Mouse (Mus musculus) inflammation-experienced regulatory T-cells (primary cell): ENCODE measurements around the gene Flvcr1. TPM values are rescaled to one million over a fixed set of nuclear protein-coding genes. Genes with fewer than 3 reads are reported as not detected.

Experiments used
- polyA plus RNA-seq, 2 experiments: library from polyadenylated mRNA; unstranded; fragments of 100-300 nt; shearing (Covaris generic); gene quantifications; one replicate each; pipeline ENCODE4 v1.2.1; 2017

Gene Flvcr1
- 10 to 100 TPM; 21.3 to 31.9 TPM for polyA plus RNA-seq

DNA sequence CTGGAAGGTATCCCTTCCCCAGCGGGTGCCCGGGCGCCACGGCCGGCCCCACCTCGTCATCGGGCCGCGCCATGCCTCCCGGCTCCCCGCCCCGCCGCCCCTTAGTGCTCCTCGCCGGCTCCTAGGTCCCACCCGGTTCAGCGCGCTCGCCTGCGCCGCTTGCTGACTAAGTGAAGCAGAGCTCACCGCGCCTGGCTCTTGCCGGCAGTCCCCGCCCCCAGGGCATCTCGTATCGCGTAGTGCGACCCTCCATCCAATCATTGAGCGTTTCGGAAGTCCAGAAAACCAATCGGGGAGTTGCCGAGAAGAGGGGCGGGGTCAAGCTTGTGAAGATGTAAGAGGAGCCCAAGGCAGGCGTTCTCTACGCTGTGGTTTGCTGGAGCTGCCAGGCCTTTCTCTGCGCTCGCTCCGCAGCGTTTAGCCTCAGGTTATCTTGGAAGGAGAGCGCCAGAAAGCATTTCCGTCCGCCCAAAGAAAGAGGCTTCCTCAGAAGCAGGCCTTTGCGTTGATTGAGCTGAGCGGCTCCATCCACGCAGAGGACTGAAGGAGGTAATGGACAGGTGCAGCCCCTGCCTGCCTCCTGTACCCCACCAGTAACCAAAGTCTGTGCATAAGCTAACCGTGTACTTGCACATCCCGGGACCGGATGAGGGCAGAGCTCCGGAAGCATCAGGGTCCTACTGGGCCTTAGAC lies at the start of gene Flvcr1:
Gene Flvcr1 (minus strand): TSS at position 138 of the 693 bp plus-strand sequence.

DNA sequence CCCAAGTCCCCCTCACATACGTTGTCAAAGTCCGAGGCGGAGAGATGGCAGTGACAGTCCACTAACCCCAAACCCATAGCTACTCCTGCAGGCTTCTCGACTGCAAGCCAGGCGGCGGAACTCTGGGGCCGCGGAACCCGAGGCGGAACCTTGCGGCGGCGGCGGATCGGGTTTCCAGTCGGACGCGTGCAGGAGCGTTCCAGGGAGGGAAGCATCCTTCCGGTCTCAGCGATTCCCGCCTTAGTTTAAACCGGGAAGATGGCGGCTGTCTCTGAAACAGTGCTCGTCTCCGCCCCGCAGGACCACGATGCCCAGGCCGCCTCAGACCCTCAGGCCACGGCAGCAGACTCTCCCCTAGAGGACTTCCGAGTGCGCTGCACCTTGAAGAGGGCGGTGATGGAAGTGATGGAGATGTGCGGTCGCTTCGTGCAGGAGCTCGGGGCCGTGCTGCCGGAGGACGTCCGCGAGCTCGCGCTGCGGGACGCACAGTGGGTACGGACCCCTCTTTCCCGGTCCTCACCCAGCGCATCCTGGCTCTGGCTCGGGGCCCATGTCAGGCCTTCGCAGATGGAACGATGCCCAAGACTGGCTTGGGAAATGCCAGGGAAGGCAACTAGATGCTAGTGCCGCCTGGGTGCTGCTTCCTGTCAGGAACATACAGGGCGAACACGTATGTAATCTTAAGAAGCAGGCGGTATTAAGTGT lies 37.0 kb upstream of the Flvcr1 start, which contains the start of the genes Tatdn3 and Nsl1:
Gene Tatdn3 (minus strand): TSS at position 152 of the 705 bp plus-strand sequence.
Gene Nsl1 (plus strand): TSS at position 232 of the 705 bp plus-strand sequence.

DNA sequence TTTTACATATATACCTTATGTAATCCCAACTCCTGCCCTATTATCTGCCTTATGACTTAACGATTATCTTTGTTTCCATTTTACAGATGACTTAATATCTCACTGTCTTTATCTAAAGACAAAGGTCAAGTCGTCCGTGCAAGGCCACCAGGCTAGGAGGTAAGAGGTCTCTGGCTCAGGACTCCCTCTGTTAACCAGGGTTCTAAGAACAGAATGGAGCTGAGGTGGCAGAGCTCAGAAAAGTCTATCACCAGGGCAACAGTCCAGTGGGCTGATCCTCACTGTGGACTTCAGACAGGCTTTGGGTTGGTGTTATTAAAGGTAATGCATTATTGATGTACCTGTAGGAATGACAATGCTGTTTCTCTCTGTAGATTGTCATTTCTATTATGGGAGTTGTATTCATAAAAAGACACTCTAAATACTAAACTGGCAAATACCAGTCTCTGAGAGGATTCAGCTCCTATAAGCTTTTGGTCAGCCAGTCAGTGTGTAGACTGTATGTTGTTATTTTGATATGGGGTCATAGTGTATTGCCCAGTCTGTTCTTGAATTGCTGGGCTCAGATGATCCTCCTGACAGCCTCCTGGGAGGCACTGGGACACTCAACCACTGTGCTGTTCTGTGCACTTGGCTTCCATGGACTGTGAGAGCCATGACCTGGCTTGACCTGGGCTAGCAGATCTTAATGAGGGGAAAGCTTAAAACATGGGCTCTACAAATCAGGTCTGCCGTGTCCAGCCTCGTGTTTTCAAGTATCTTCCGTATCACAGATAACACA lies 10.8 kb upstream of the Flvcr1 start, which contains the start of gene Spata45:
Gene Spata45 (plus strand): TSS at position 86 of the 781 bp plus-strand sequence.

DNA sequence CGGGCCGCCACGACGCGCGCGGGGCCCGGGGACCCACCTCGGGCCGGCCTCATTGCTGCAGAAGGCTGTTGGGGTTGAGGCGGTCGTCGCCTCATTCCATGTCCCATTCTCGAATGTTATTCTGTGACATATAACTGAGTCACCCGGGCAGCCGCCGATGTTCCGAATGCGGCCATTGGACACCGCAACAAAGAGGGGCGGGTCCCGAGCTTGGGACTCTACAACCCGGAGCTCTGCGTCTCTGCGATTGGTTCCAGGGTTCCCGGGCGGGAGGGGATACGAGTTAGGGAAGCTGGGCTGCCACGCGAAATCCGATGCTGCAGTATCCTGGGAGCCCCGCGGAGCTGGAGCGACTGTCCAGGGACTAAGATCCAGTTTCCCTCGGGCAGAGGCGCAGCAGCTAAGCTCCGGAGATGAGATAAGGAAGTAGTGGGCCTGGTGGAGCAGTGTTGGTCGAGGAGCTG lies 46.8 kb downstream of the Flvcr1 start, which contains the start of gene Vash2:
Gene Vash2 (minus strand): TSS at position 197 of the 464 bp plus-strand sequence.

Other genes with a start within 250 kb of the Flvcr1 start
- gene Rps6kc1, start 114.4 kb downstream of the Flvcr1 start, polyA plus RNA-seq, result 10 to 100 TPM in 1 of 2 experiments, 1 to 10 TPM in 1; 8.1 to 10.2 TPM
- gene Angel2, start 101.0 kb downstream of the Flvcr1 start, polyA plus RNA-seq, result 10 to 100 TPM; 69.7 to 87.2 TPM
- 1 to 10 TPM in 1 of 2 experiments, under 1 TPM in 1; 0.36 to 2.2 TPM for gene Vash2, start 46.9 kb downstream of the Flvcr1 start, polyA plus RNA-seq
- not detected for gene Spata45, start 10.5 kb upstream of the Flvcr1 start, polyA plus RNA-seq
- 10 to 100 TPM; 11.0 to 13.3 TPM for gene Tatdn3, start 36.8 kb upstream of the Flvcr1 start, polyA plus RNA-seq
- 1 to 10 TPM in 1 of 2 experiments, under 1 TPM in 1; 0.99 to 1.1 TPM for gene Nsl1, start 36.9 kb upstream of the Flvcr1 start, polyA plus RNA-seq
- gene Batf3, start 71.7 kb upstream of the Flvcr1 start, polyA plus RNA-seq, result under 1 TPM in 1 of 2 experiments, not detected in 1; 0.14 TPM
- gene Fam71a, start 138.7 kb upstream of the Flvcr1 start, polyA plus RNA-seq, result not detected
- under 1 TPM in 1 of 2 experiments, not detected in 1; 0.94 TPM for gene Atf3, start 191.9 kb upstream of the Flvcr1 start, polyA plus RNA-seq